Mouse (Mus musculus): ENCODE measurements around the gene Serpina3n. TPM values are rescaled to one million over a fixed set of nuclear protein-coding genes. Genes with fewer than 3 reads are reported as not detected.
"Not testable (repeated sequence)": the region's sequence is repeated elsewhere in the genome, so short reads cannot be mapped to it uniquely, and the experiment has no call there.

Serpina3n gene
- total RNA-seq (2021) = 1 to 10 TPM; 1.3 to 1.8 TPM
- long read RNA-seq, experiment 1, partial matches to known transcripts = 0 of 1 reads
- long read RNA-seq, experiment 1, other reads (novel, unspliced or antisense) = 0 of 1 reads
- long read RNA-seq, experiment 2, partial matches to known transcripts = 0 of 3 reads
- long read RNA-seq, experiment 2, other reads (novel, unspliced or antisense) = 1 of 3 reads

GRCm38 (mm10) chr12:104406454-104406885 lies at the start of gene Serpina3n:
Gene Serpina3n, plus strand, starts transcription at chr12:104406729.
- DNase-seq (ENCODE audit: low spot score in 2 of 2) = no peak

GRCm38 (mm10) chr12:104369986-104370385 lies 36.5 kb upstream of the Serpina3n start:
- no peak for DNase-seq (ENCODE audit: low spot score in 2 of 2)

DNA sequence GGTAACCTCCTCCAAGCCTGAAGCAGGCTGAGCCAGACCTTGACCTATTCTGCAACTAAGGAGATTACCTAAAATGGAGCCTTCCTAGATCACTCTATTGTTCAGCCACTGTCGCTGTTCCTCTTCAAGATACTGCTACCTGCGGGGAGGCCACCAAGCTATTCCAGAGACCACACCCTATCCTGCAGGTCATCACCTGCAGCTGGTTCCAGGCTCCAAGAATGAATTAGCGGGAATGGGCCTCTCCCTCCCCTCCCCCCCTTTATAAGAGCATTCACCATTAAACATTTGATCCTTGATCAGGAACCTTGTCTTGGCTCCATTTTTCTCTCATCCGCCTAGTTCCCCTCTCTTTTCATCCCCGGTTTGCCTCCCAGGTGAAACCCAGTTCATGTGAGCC lies 29.4 kb upstream of the Serpina3n start:
- DNase-seq (ENCODE audit: low spot score in 2 of 2) = not testable (repeated sequence)

- DNase-seq (ENCODE audit: low spot score in 2 of 2) = not testable (repeated sequence)
These were observed 28.2 kb upstream of the Serpina3n start for GRCm38 (mm10) chr12:104378351-104378750.

GRCm38 (mm10) chr12:104378815-104379214 lies 27.7 kb upstream of the Serpina3n start:
- not testable (repeated sequence) for DNase-seq (ENCODE audit: low spot score in 2 of 2)

DNA sequence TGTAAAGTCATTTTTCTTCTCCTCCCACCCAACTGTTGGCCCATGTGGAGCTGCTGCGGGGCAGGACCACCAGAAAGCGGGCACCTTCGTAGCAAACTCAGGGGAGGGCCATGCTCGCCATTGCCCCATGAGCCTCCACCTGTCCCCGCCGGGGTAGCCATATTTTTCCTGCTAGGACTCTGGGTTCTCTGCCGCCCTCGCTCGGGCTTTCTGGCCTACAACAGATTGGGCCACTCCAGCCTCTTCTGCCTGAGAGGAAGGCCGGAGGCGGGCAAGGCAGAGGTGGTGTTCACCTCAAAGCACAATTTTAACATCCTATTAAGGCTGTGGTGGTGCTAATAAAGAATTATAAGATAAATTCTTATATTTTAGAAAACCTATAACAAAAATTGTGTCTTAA lies 26.7 kb upstream of the Serpina3n start:
- no peak for DNase-seq (ENCODE audit: low spot score in 2 of 2)

- not testable (repeated sequence) for DNase-seq (ENCODE audit: low spot score in 2 of 2)
These were observed 25.4 kb upstream of the Serpina3n start for GRCm38 (mm10) chr12:104381071-104381604.

DNA sequence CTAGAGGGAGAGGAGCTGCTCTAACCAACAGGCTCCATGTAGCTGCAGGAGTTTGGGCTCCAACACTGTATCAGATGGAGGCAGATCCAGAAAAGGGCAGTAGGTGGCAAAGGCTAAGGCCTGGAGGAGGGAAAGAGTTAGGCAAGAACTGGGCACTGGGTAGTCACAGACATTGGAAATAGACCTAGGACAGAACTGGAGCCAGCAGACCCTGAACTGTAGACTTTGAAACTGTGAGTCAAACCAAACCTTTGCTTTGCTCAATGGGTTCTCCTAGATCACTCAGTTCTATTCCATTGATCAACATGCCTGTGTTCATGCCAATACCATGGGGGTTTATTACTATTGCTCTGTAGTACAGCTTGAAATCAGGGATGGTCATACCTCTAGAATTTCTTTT lies 20.5 kb upstream of the Serpina3n start:
- not testable (repeated sequence) for DNase-seq (ENCODE audit: low spot score in 2 of 2)

GRCm38 (mm10) chr12:104386878-104387277 lies 19.7 kb upstream of the Serpina3n start:
- DNase-seq (ENCODE audit: low spot score in 2 of 2) = not testable (repeated sequence)

DNA sequence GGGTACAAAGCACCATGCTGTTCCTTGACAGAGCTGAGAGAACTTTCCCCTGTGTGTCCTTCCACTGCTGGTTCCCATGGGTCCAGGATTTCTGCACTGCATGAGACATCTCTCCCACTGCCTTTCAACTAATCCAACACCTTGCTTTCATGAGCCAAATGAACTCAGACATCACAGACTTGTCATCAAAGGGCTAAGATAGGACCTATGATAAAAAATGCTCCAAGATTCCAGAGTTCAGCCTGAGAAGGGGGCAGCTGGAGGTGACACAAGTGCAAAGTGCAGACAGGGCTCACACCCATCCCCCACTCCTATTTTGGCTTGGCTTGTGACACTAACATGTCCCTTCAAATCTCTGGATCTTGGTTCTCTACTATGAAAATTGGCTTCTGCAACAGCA lies 18.1 kb upstream of the Serpina3n start:
- no peak for DNase-seq (ENCODE audit: low spot score in 2 of 2)

DNA sequence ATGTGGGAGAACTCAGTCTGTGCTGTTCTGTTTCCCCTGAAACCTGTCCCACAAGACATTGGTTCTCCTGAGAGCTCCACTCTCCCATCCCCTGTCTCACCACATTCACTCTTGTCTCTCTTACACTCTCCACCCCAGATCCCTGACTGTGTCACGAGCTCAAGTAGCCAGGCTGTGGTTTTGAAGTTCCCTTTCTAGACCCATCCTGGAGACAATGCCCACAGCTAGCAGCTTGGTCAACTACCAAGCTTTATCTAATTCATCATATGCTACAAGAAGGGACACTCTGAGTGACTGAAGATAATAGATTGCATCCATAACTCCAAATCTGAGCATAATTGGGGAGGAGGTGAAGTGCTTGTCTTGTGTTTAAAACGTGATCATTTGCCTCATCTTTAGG lies 15.5 kb upstream of the Serpina3n start:
- DNase-seq (ENCODE audit: low spot score in 2 of 2) = not testable (repeated sequence)

DNA sequence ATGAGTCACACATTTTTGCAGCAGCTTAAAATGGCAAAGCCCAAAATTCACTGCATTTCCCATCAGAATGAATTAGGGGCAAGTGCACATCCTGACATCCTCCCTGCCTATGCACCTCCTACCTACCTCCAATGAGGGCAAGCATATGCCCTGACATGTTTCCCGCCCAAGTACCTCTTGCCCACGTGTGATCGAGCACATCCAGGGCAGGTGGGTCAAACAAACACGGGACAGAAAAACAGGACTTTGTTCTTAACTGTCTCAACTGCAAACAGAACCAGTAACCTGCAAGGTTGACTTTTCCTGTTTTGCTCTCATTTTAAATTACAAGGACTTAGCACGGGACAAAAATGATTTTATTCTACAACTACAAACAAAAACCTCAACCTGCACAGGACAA lies 2.6 kb upstream of the Serpina3n start:
- DNase-seq (ENCODE audit: low spot score in 2 of 2) = no peak

- DNase-seq (ENCODE audit: low spot score in 2 of 2) = no peak
These were observed 6.0 kb downstream of the Serpina3n start for GRCm38 (mm10) chr12:104412507-104412906.

- DNase-seq (ENCODE audit: low spot score in 2 of 2) = no peak
These were observed 8.0 kb downstream of the Serpina3n start for GRCm38 (mm10) chr12:104414576-104414975.

DNA sequence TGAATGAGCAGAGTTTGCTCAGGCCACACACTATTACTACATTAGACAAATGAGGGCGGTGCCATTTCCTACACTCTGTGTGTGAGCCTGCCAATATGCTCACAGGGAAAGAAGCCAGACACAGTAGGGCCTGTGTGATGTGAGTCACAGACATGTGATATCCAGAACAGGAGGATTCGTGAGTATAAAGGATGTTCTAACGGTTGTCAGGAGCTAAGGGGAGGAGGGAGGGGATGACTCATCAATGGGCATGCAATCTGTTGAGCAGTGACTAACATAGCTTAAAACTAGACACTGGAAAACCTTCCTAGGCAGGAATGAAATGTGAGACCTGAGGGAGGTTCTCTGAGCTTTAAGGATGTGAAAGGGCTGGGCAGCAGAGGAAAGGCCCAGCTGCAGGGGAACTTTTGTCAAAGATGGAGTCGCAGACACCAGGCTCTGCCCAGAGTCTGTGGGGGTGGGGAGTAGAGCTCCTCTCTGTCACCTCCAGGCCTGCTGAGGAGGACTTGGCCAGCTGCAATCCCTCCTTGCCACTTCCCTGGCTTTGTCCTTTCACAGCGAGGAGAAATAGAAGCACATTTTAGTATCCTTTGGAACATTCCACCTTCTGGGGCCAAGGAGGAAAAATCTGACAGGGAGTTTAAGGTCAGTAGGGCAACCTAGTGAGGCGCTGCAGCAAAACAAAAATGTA lies 9.2 kb downstream of the Serpina3n start:
- DNase-seq (ENCODE audit: low spot score in 2 of 2) = no peak

- peak; percentile 75 to 76 for DNase-seq (ENCODE audit: low spot score in 2 of 2)
These were observed 12.0 kb downstream of the Serpina3n start for GRCm38 (mm10) chr12:104418340-104419135.

DNA sequence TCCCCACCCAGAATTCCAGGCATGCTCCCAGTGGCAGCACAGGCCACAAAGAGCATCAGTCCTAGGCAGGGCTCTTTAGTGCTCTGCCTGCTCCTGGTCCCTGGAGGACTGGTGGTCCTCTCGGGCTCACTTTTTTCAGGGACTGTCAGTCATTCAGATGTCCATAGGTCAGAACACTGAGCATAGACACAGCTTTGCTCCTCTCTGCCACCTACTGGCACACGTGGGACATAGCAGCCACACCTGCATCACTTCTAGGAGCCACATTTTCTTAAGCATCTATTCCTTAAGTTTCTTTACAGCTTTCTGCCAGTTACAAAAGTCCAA lies 12.6 kb downstream of the Serpina3n start:
- no peak for DNase-seq (ENCODE audit: low spot score in 2 of 2)

- DNase-seq (ENCODE audit: low spot score in 2 of 2) = no peak
These were observed 16.3 kb downstream of the Serpina3n start for GRCm38 (mm10) chr12:104422615-104423392.

- DNase-seq (ENCODE audit: low spot score in 2 of 2) = no peak
These were observed 19.1 kb downstream of the Serpina3n start for GRCm38 (mm10) chr12:104425591-104425990.

- no peak for DNase-seq (ENCODE audit: low spot score in 2 of 2)
These were observed 20.4 kb downstream of the Serpina3n start for GRCm38 (mm10) chr12:104426915-104427314.

GRCm38 (mm10) chr12:104431359-104431758 lies 24.8 kb downstream of the Serpina3n start:
- no peak for DNase-seq (ENCODE audit: low spot score in 2 of 2)

All from gastrocnemius, postnatal 4 days (tissue).